Mouse (Mus musculus): ENCODE results near the gene Gm19935.

DNA sequence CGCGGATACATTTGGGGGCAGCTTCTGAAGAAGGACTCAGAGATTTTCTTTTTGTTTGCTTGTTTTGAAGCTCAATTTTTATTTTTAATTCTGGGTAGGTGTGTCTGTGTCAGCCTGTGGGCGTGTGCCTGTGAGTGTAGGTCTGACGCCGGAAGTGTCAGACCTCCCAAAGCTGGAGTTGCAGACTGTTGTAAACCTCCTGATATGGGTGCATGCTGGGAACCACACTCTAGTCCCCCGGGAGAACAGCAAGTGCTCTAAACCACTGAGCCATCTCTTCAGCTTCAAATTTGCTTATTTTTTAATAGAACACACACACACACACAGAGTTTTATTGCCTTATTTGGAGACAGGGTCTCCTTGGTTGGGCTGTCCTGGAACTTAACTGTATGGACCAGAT, 25.9 kb upstream of the Gm19935 start:
- TF ChIP-seq POLR2A (IDR thresholded peaks at IDR 0.05; ENCODE audit: control insufficient read depth, low read depth, low read length) (no peak), CTCF (IDR thresholded peaks at IDR 0.05; ENCODE audit: control insufficient read depth, insufficient read depth, insufficient replicate concordance, low read depth, low read length) (no peak)

All from testis, adult 2 months (tissue).